Mouse (Mus musculus) heart, embryonic 16.5 days (tissue): ENCODE measurements around the gene Dusp5. TPM values are rescaled to one million over a fixed set of nuclear protein-coding genes. Genes with fewer than 3 reads are reported as not detected.

ENCODE experiments used
- ATAC-seq: fragments of 200-750 bp; cut with Nextera tagmentation; replicated peaks from 2 replicates; pipeline ENCODE4 v1.8.0; 2017; ENCODE audit warnings: moderate number of reproducible peaks; ENCODE audit not compliant: insufficient read depth, low FRiP score; ENCODE audit errors: extremely low read depth
- H3K27ac ChIP-seq: fragments of 300-500 bp; sonication (generic); 2 replicates; pipeline ENCODE4 v1.5.1; 2014; ENCODE audit warnings: mild to moderate bottlenecking, low read length, control low read depth, moderate library complexity
- H3K27me3 ChIP-seq: fragments of 300-500 bp; sonication (generic); 2 replicates; pipeline ENCODE4 v1.6.1; 2014; ENCODE audit warnings: low read length, mixed read lengths; ENCODE audit not compliant: control insufficient read depth, insufficient read depth
- H3K36me3 ChIP-seq: fragments of 300-500 bp; sonication (generic); 2 replicates; pipeline ENCODE4 v1.6.1; 2014; ENCODE audit not compliant: control insufficient read depth, insufficient read depth
- H3K4me1 ChIP-seq: fragments of 300-500 bp; sonication (generic); 2 replicates; pipeline ENCODE4 v1.6.1; 2014; ENCODE audit warnings: low read length, mixed read lengths; ENCODE audit not compliant: control insufficient read depth, insufficient read depth
- H3K4me2 ChIP-seq: fragments of 300-500 bp; sonication (generic); 2 replicates; pipeline ENCODE4 v1.6.1; 2014; ENCODE audit warnings: low read depth, mild to moderate bottlenecking, control low read depth, low read length
- H3K4me3 ChIP-seq: fragments of 300-500 bp; sonication (generic); 2 replicates; pipeline ENCODE4 v1.5.1; 2014; ENCODE audit warnings: mild to moderate bottlenecking, control low read depth, low read length
- H3K9ac ChIP-seq: fragments of 300-500 bp; sonication (generic); 2 replicates; pipeline ENCODE4 v1.6.1; 2014; ENCODE audit warnings: low read length, control low read depth
- H3K9me3 ChIP-seq: fragments of 300-500 bp; sonication (generic); replicated peaks from 2 replicates; pipeline ENCODE4 v1.6.1; 2016; ENCODE audit warnings: low read length; ENCODE audit not compliant: control insufficient read depth
- WGBS: fragments of 180-500 bp; shearing (Covaris S2); extraction: QIAGEN DNeasy Blood & Tissue Kit; methylation state at CpG from one replicate; pipeline ENCODE4 v1.1.7; 2014; 5-methylcytosine and 5-hydroxymethylcytosine counted together
- polyA plus RNA-seq: library from polyadenylated mRNA; unstranded; fragments of >200 nt; fragmentation: Nextera tagmentation; extraction: Ambion mirVana; gene quantifications from 2 replicates; pipeline ENCODE4 v1.2.1, GENCODE M21; 2015

Gene Dusp5
- polyA plus RNA-seq = 9.0 and 11.5 TPM in 2 replicates

GRCm38 (mm10) chr19:53528752-53529454 lies at the start of gene Dusp5:
Dusp5 (plus strand) TSS chr19:53529109.
- peak within 1 kb of the TSS; percentile 92 for H3K9ac ChIP-seq
- H3K27me3 ChIP-seq = no peaks in the 10 kb centered on the region
- H3K9me3 ChIP-seq = no peaks in the 10 kb centered on the region
- H3K27ac ChIP-seq = peak within 1 kb of the TSS; percentile 88
- no peaks in the 10 kb centered on the region for H3K36me3 ChIP-seq
- WGBS = under 1% methylated on average over 83 of the region's 84 CpGs
- H3K4me1 ChIP-seq = peaks cover 37% of the 10 kb centered on the region
- peak; percentile 93 for ATAC-seq
- peak within 1 kb of the TSS; percentile 88 for H3K4me3 ChIP-seq
- peak within 1 kb of the TSS; percentile 94 for H3K4me2 ChIP-seq

GRCm38 (mm10) chr19:53479590-53479989 lies 49.3 kb upstream of the Dusp5 start:
- H3K9me3 ChIP-seq = no peaks in the 10 kb centered on the region
- H3K36me3 ChIP-seq = no peaks in the 10 kb centered on the region
- H3K4me1 ChIP-seq = peaks cover 17% of the 10 kb centered on the region
- 74% methylated on average over 8 of the region's 8 CpGs for whole genome bisulfite sequencing
- H3K27me3 ChIP-seq = no peaks in the 10 kb centered on the region
- H3K4me3 ChIP-seq = no peak overlapping the region
- 0 out of 2 replicates have a peak, but pooled peaks have one; percentile 12 for ATAC-seq
- no peak overlapping the region for H3K4me2 ChIP-seq
- no peak overlapping the region for H3K9ac ChIP-seq
- H3K27ac ChIP-seq = no peak overlapping the region

- H3K27me3 ChIP-seq = no peaks in the 10 kb centered on the region
- WGBS = 69% methylated on average over 6 of the region's 6 CpGs
- H3K9me3 ChIP-seq = no peaks in the 10 kb centered on the region
- H3K4me2 ChIP-seq = no peak overlapping the region
- no peaks in the 10 kb centered on the region for H3K36me3 ChIP-seq
- H3K4me1 ChIP-seq = peaks cover 13% of the 10 kb centered on the region
- H3K9ac ChIP-seq = no peak overlapping the region
- H3K4me3 ChIP-seq = no peak overlapping the region
- H3K27ac ChIP-seq = no peak overlapping the region
- no peak for ATAC-seq
Observed at GRCm38 (mm10) chr19:53482093-53482492, 46.8 kb upstream of the Dusp5 start.

- Histone ChIP-seq H3K4me1 (peaks cover 13% of the 10 kb centered on the region), H3K36me3 (no peaks in the 10 kb centered on the region), H3K27ac (no peak overlapping the region), H3K4me3 (no peak overlapping the region), H3K9me3 (no peaks in the 10 kb centered on the region), H3K27me3 (no peaks in the 10 kb centered on the region), H3K4me2 (no peak overlapping the region), H3K9ac (no peak overlapping the region)
- 51% methylated on average over 5 of the region's 5 CpGs for WGBS
- ATAC-seq = no peak
Observed at GRCm38 (mm10) chr19:53482527-53482926, 46.4 kb upstream of the Dusp5 start.

GRCm38 (mm10) chr19:53483984-53484383 lies 44.9 kb upstream of the Dusp5 start:
- 82% methylated on average over 8 of the region's 8 CpGs for WGBS

GRCm38 (mm10) chr19:53484918-53485317 lies 44.0 kb upstream of the Dusp5 start:
- no peak for ATAC-seq
- Histone ChIP-seq H3K4me1 (peaks cover 13% of the 10 kb centered on the region), H3K9ac (no peak overlapping the region), H3K4me2 (no peak overlapping the region), H3K4me3 (no peak overlapping the region), H3K27ac (no peak overlapping the region), H3K9me3 (no peaks in the 10 kb centered on the region), H3K27me3 (no peaks in the 10 kb centered on the region), H3K36me3 (no peaks in the 10 kb centered on the region)
- 67% methylated on average over 3 of the region's 3 CpGs for WGBS

More at GRCm38 (mm10) chr19:53483984-53484383, 44.9 kb upstream of the Dusp5 start:
- H3K27ac ChIP-seq = no peak overlapping the region
- no peak overlapping the region for H3K4me2 ChIP-seq
- no peak for ATAC-seq
- H3K9me3 ChIP-seq = no peaks in the 10 kb centered on the region
- no peak overlapping the region for H3K4me3 ChIP-seq
- H3K36me3 ChIP-seq = no peaks in the 10 kb centered on the region
- H3K9ac ChIP-seq = no peak overlapping the region
- no peaks in the 10 kb centered on the region for H3K27me3 ChIP-seq
- peaks cover 13% of the 10 kb centered on the region for H3K4me1 ChIP-seq

GRCm38 (mm10) chr19:53489187-53489586 lies 39.7 kb upstream of the Dusp5 start:
- Histone ChIP-seq H3K4me1 (peaks cover 8% of the 10 kb centered on the region), H3K27ac (no peak overlapping the region), H3K4me3 (no peak overlapping the region), H3K9ac (no peak overlapping the region), H3K9me3 (no peaks in the 10 kb centered on the region), H3K27me3 (no peaks in the 10 kb centered on the region), H3K36me3 (no peaks in the 10 kb centered on the region), H3K4me2 (no peak overlapping the region)
- no peak for ATAC-seq
- WGBS = 69% methylated on average over 12 of the region's 12 CpGs

- ATAC-seq = no peak
- H3K27ac ChIP-seq = no peak overlapping the region
- H3K4me3 ChIP-seq = no peak overlapping the region
- H3K4me1 ChIP-seq = peaks cover 12% of the 10 kb centered on the region
- H3K9ac ChIP-seq = no peak overlapping the region
- no peak overlapping the region for H3K4me2 ChIP-seq
- H3K36me3 ChIP-seq = no peaks in the 10 kb centered on the region
- no peaks in the 10 kb centered on the region for H3K27me3 ChIP-seq
- WGBS = 72% methylated on average over 1 of the region's 1 CpGs
- no peaks in the 10 kb centered on the region for H3K9me3 ChIP-seq
Observed at GRCm38 (mm10) chr19:53489910-53490309, 39.0 kb upstream of the Dusp5 start.

GRCm38 (mm10) chr19:53490898-53491297 lies 38.0 kb upstream of the Dusp5 start:
- no peaks in the 10 kb centered on the region for H3K9me3 ChIP-seq
- no peak for ATAC-seq
- 76% methylated on average over 8 of the region's 8 CpGs for WGBS
- no peak overlapping the region for H3K4me2 ChIP-seq
- no peaks in the 10 kb centered on the region for H3K27me3 ChIP-seq
- no peak overlapping the region for H3K4me3 ChIP-seq
- no peaks in the 10 kb centered on the region for H3K36me3 ChIP-seq
- no peak overlapping the region for H3K9ac ChIP-seq
- peaks cover 12% of the 10 kb centered on the region for H3K4me1 ChIP-seq
- no peak overlapping the region for H3K27ac ChIP-seq
